Mouse (Mus musculus): Measurements from ENCODE around the gene Dnpep. TPM values are rescaled to one million over a fixed set of nuclear protein-coding genes. Genes with fewer than 3 reads are reported as not detected.

The Dnpep gene
- polyA plus RNA-seq, 2 experiments = 35.6 to 43.4 TPM

GRCm38 (mm10) chr1:75331271-75331670, 13.5 kb upstream of the Dnpep start:
- no peak for ATAC-seq (ENCODE audit: insufficient read depth)
- H3K4me3 ChIP-seq (ENCODE audit: insufficient read depth in 1 of 2, low read depth in 2 of 2, low read length in 2 of 2) = no peak overlapping the region
- no peaks in the 10 kb centered on the region for H3K27me3 ChIP-seq (ENCODE audit: control insufficient read depth, insufficient read depth, low read length)
- no peaks in the 10 kb centered on the region for H3K4me1 ChIP-seq (replicated peaks; ENCODE audit: control insufficient read depth in 2 of 2, insufficient read depth in 2 of 2, low read length in 1 of 2)
- H3K9me3 ChIP-seq (ENCODE audit: control insufficient read depth, low read length) = no peaks in the 10 kb centered on the region
- no peak for DNase-seq (ENCODE audit: low read depth in 3 of 3, low spot score in 3 of 3)
- no peak overlapping the region for H3K27ac ChIP-seq
- no peak overlapping the region for H3K4me2 ChIP-seq (ENCODE audit: low read depth)
- 68% methylated on average over 1 of the region's 1 CpGs for WGBS (ENCODE audit: insufficient replicate concordance)
- H3K9ac ChIP-seq (replicated peaks) = no peak overlapping the region
- TF ChIP-seq CTCF (IDR thresholded peaks at IDR 0.05; ENCODE audit: low read depth) = no peak
- TF ChIP-seq EP300 (IDR thresholded peaks at IDR 0.05; ENCODE audit: low read depth) = no peak
- H3K36me3 ChIP-seq (replicated peaks; ENCODE audit: control insufficient read depth, insufficient read depth, low read depth) = no peaks in the 10 kb centered on the region

DNA sequence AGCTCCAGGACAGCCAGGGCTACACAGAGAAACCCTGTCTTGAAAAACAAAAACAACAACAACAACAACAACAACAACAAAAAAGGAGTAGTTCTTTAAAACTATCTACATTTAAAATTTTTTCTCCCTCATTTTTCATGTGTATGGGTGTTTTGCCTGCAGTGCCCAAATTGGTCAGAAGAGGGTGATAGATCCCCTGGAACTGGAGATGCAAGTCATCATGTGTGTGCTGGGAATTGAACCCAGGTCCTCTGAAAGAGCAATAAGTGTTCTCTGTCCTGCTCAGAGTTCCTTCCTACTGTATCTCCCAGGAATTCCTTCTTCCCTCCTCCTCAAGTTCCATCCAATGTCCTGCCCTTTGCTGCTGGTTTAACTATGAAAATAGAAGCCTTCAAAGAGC, 9.7 kb upstream of the Dnpep start:
- ATAC-seq (ENCODE audit: insufficient read depth) = no peak
- Histone ChIP-seq H3K9me3 (ENCODE audit: control insufficient read depth, low read length) (no peaks in the 10 kb centered on the region), H3K27ac (no peak overlapping the region), H3K4me2 (ENCODE audit: low read depth) (no peak overlapping the region), H3K9ac (replicated peaks) (no peak overlapping the region), H3K27me3 (ENCODE audit: control insufficient read depth, insufficient read depth, low read length) (no peaks in the 10 kb centered on the region), H3K36me3 (replicated peaks; ENCODE audit: control insufficient read depth, insufficient read depth, low read depth) (no peaks in the 10 kb centered on the region), H3K4me3 (ENCODE audit: insufficient read depth in 1 of 2, low read depth in 2 of 2, low read length in 2 of 2) (no peak overlapping the region), H3K4me1 (replicated peaks; ENCODE audit: control insufficient read depth in 2 of 2, insufficient read depth in 2 of 2, low read length in 1 of 2) (no peaks in the 10 kb centered on the region)
- no peak for DNase-seq (ENCODE audit: low read depth in 3 of 3, low spot score in 3 of 3)
- TF ChIP-seq CTCF (IDR thresholded peaks at IDR 0.05; ENCODE audit: low read depth) = no peak
- no peak for TF ChIP-seq EP300 (IDR thresholded peaks at IDR 0.05; ENCODE audit: low read depth)

GRCm38 (mm10) chr1:75319166-75319565, 1.4 kb upstream of the Dnpep start:
- ATAC-seq (ENCODE audit: insufficient read depth) = no peak
- Histone ChIP-seq H3K4me1 (replicated peaks; ENCODE audit: control insufficient read depth in 2 of 2, insufficient read depth in 2 of 2, low read length in 1 of 2) (peaks cover 6 to 9% of the 10 kb centered on the region in 2 experiments; a peak in 3 of 4 replicates), H3K27me3 (ENCODE audit: control insufficient read depth, insufficient read depth, low read length) (no peaks in the 10 kb centered on the region), H3K4me3 (ENCODE audit: insufficient read depth in 1 of 2, low read depth in 2 of 2, low read length in 2 of 2) (no peak overlapping the region), H3K4me2 (ENCODE audit: low read depth) (no peak overlapping the region), H3K9me3 (ENCODE audit: control insufficient read depth, low read length) (no peaks in the 10 kb centered on the region), H3K36me3 (replicated peaks; ENCODE audit: control insufficient read depth, insufficient read depth, low read depth) (no peaks in the 10 kb centered on the region), H3K9ac (replicated peaks) (no peak overlapping the region), H3K27ac (no peak overlapping the region)
- 78% methylated on average over 10 of the region's 10 CpGs for WGBS (ENCODE audit: insufficient replicate concordance)
- DNase-seq (ENCODE audit: low read depth in 3 of 3, low spot score in 3 of 3) = no peak
- TF ChIP-seq EP300 (IDR thresholded peaks at IDR 0.05; ENCODE audit: low read depth) (no peak), CTCF (IDR thresholded peaks at IDR 0.05; ENCODE audit: low read depth) (no peak)

DNA sequence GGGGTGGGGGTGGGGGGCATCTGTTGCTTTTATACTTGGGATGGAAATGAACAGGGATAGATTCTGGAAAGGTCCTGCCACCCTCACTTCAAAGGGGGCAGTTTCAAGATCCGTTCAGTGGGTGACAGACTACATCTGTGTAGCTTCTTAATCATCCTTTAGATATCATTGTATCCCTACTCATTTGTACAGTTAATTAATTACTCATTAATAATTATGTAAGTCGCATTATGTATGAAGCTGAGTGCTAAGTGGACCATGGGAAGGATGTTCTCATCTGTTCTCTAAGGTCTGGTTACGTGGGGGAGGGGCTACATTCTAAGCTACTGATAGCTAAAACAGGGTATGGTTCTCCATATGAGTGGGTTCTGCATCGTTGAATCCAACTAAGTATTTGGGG, 946 bp upstream of the Dnpep start:
- peaks cover 6 to 9% of the 10 kb centered on the region in 2 experiments; a peak in 3 of 4 replicates for H3K4me1 ChIP-seq (replicated peaks; ENCODE audit: control insufficient read depth in 2 of 2, insufficient read depth in 2 of 2, low read length in 1 of 2)
- no peaks in the 10 kb centered on the region for H3K9me3 ChIP-seq (ENCODE audit: control insufficient read depth, low read length)
- H3K27me3 ChIP-seq (ENCODE audit: control insufficient read depth, insufficient read depth, low read length) = no peaks in the 10 kb centered on the region
- no peak for ATAC-seq (ENCODE audit: insufficient read depth)
- TF ChIP-seq EP300 (IDR thresholded peaks at IDR 0.05; ENCODE audit: low read depth) (no peak), CTCF (IDR thresholded peaks at IDR 0.05; ENCODE audit: low read depth) (no peak)
- no peak overlapping the region for H3K4me3 ChIP-seq (ENCODE audit: insufficient read depth in 1 of 2, low read depth in 2 of 2, low read length in 2 of 2)
- H3K4me2 ChIP-seq (ENCODE audit: low read depth) = no peak overlapping the region
- no peak for DNase-seq (ENCODE audit: low read depth in 3 of 3, low spot score in 3 of 3)
- H3K36me3 ChIP-seq (replicated peaks; ENCODE audit: control insufficient read depth, insufficient read depth, low read depth) = no peaks in the 10 kb centered on the region
- no peak overlapping the region for H3K27ac ChIP-seq
- 78% methylated on average over 4 of the region's 4 CpGs for WGBS (ENCODE audit: insufficient replicate concordance)
- no peak overlapping the region for H3K9ac ChIP-seq (replicated peaks)

DNA sequence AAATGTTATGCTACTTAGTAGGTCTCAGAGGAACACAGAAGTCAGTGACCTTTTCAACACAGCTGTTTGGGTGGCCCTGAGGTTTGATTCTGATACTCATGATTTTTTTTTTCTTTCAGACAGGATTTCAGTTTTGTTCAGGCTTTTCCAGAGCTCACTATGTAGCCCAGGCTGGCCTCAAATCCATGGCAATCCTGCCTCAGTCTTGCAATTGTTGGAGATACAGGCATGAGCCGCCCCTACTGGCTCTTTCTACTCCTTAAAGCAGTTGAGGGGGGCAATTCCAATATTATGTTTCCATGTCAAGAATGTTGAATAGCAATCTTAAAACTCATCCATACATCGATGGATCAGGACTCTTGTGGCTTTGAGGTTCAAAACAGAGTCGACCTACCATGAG, 511 bp upstream of the Dnpep start:
- DNase-seq (ENCODE audit: low read depth in 3 of 3, low spot score in 3 of 3) (no peak), ATAC-seq (ENCODE audit: insufficient read depth) (no peak)
- no peak for TF ChIP-seq EP300 (IDR thresholded peaks at IDR 0.05; ENCODE audit: low read depth)
- Histone ChIP-seq H3K27ac (peak overlapping the region; percentile 39; the same call in 1 of the 2 replicates), H3K9me3 (ENCODE audit: control insufficient read depth, low read length) (no peaks in the 10 kb centered on the region), H3K4me2 (ENCODE audit: low read depth) (peak overlapping the region; percentile 93), H3K27me3 (ENCODE audit: control insufficient read depth, insufficient read depth, low read length) (no peaks in the 10 kb centered on the region), H3K9ac (replicated peaks) (peak overlapping the region; percentile 51; the same call in 1 of the 2 replicates), H3K4me3 (ENCODE audit: insufficient read depth in 1 of 2, low read depth in 2 of 2, low read length in 2 of 2) (peak overlapping the region in 1 of 2 experiments; percentile 85; a peak in 2 of 4 replicates), H3K36me3 (replicated peaks; ENCODE audit: control insufficient read depth, insufficient read depth, low read depth) (no peaks in the 10 kb centered on the region), H3K4me1 (replicated peaks; ENCODE audit: control insufficient read depth in 2 of 2, insufficient read depth in 2 of 2, low read length in 1 of 2) (peaks cover 6 to 9% of the 10 kb centered on the region in 2 experiments; a peak in 3 of 4 replicates)
- 55% methylated on average over 3 of the region's 3 CpGs for WGBS (ENCODE audit: insufficient replicate concordance)

All from liver, embryonic 14.5 days (tissue).